Mouse (Mus musculus) lung, postnatal 4 days (tissue): ENCODE data around the gene Slc1a2.

Experiments used
- DNase-seq, 2 experiments: peaks; one replicate each; pipeline ENCODE4 v3.0.0; 2021

Gene Slc1a2

DNA sequence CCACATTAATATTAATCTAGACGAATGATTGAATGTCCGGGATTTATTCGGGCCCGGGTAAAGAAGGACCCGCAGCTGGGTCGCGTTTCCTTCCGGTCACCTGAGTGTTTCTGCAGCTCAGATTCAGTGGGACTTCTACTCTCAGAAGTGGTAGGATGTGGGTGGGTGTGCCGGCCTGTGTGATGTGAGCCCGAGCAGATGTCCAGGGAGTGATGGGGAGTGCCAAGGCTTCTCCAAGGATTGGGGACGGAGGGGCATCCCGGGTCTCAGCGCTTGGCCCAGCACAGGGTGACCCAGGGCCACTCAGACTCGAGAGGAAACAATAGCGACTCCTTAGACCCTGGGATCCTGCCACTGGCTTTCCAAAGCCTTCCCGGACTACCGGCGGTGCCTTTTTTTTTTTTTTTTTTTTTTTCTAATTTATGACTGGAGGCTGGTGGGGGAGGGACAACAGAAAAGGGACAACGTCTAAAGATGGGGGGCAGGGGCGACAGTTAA lies at the start of gene Slc1a2:
Gene Slc1a2 (plus strand): TSS at position 497 of the 498 bp plus-strand sequence.
- peak; percentile 10 to 29 for DNase-seq

DNA sequence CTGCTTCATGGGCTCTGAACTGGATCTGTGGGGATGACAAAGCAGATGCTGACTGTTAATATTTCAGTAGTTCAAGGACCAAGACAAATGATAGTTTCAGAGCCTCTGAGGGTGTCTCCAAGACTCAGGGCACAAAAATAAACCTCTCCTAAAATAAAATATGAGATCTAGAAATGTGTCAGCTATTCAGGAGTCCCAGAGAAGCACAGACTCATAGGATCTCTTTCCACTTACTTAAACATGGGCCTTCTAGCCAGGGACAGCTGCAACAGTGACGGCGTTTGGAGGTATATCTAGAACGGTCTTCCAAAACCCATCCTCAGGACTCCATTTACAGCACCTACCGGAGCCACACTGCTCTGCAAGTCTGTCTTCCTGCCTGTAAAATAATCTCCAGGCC lies 48.0 kb upstream of the Slc1a2 start:
- DNase-seq, result no peak

DNA sequence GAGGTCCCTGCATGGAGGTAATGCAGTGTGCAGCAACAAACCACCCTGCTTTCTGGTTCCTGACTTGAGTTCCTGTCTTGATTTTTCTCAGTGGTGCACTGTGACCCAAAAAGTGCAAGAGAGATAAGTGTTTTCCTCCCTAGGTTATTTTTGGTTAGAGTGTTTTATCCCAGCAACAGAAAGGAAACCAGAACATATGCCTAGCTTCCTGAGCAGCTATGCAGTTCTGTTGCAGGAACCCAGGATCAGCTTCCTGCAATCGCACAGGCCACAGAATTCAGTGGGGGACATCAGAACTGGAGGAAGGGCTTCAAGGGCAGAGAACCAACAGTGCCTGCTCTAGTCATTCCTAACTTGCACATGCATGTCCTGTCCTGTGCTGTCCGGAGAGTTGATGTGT lies 41.8 kb upstream of the Slc1a2 start:
- no peak for DNase-seq

DNA sequence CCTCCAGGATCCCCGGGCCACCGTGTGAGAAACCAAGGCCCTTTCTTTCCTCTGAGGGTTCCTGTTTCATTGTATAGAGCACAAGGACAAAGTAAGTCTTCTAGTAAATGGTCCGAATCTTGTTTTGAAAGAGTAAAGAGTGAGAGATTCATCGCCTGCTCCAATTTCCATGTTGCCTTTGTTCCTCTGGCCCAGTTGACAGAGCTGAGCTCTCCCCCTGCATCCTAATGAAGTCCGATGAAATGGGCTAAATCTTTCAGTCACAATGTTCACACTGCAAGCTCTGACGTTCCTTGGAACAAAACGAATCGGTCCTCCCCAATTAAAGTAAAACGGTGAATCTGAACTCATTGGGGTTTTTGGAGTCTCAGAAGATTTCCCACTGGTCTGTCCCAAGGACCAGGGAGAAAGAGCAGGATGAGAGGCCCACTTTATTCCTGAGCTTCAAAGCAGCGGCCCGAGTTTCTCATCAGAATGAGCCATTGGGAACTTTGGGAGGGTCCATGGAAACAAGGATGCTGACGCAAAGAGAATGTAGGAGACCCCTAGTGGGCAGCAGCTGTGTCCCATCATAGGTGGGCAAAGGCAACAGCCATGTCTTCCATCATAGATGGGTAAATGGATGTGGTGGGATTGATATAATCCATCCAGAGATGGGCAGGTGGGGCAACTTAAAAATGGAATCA lies 37.6 kb upstream of the Slc1a2 start:
- no peak for DNase-seq

DNA sequence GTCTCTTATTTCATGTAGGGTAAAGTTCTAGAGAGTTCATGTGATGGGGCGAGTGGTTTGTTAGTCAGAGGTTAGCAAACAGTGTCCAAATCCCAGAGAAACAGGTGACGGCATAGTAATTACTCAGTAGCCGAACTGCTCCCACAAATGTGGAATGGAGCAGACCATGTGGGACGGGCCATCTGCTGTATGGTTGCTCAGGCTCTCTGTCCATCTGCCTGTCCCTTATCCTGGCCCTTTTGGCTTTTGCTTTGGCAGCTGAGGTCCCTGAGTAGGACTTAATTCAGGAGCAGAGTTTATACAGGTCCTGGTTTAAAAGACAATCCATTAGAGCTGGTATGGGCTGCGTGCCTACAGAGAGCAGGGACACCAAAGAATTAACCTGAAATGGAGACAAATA lies 36.3 kb upstream of the Slc1a2 start:
- no peak for DNase-seq

DNA sequence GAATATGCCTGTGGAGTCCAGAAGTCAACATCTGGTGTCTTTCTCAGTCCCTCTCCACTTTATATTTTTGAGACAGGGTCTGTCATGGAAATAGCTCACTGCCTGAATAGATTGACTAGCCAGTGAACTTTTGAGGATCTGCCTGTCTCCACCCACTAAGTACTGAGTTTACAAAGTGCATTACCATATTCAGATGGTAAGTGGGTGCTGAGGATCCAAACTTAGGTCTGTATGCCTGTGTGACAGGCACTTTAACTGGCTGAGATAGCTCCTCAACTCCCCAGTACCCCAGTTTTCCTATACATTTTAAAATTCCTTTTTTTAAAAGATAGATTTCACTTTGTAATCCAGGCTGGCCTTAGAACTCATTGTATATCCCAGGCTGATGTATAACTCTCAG lies 35.5 kb upstream of the Slc1a2 start:
- no peak for DNase-seq

DNA sequence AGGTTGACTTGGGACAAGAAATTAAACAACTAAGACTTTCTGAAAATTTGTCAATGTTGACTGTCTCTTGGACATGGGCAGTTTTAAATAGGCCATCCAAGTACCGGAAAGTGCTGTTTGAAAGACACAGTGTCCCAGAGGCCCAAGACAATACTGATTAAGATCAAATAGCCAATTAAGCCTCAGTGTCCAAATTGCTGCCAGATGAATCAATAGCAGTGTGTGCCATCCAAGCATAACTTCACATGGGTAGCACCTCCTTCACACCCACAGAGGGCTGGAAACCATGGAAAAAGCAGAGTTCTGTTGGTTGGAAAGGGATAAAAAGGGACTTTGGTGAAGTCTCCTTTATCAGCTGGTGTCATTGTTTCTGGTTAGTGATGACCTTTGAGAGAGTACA lies 33.9 kb upstream of the Slc1a2 start:
- DNase-seq, result no peak

DNA sequence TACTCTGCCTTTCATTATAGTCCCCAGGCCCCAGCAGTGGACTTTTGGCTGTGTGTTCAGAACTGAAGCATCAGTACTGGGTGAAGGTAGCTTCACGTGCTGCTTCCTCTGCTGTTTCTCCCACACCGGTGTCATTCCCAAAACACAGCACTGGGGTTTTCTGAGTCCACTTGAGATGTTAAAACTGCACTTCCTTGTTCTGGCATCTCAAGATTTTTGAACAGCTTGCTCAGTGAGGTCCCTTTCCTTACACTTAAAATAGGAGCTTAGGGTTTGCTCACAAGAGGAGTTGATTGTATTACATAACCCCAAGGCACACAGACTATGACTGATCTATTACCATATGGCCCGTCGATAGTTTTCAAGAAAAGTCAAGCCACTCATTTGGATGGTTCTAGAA lies 26.1 kb upstream of the Slc1a2 start:
- DNase-seq, result no peak

DNA sequence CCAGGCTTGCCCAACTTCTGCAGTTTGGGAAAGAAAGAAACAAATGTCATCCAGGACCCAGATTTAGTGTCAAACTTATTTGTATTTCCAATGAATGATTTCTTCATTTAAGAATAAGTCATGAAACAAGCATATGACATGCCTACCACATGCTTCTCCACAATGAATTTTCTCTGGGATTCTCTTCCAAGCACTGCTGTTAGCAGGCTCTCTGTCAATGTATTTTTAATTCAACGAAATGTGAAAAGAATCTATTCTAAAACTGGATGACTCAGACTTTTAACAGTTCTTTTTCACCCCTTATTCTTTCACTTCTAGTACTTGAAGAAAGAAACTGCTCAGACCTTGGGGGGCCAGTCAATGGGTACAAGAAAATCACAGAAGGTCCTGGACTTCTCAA lies 24.4 kb upstream of the Slc1a2 start:
- DNase-seq, result no peak

DNA sequence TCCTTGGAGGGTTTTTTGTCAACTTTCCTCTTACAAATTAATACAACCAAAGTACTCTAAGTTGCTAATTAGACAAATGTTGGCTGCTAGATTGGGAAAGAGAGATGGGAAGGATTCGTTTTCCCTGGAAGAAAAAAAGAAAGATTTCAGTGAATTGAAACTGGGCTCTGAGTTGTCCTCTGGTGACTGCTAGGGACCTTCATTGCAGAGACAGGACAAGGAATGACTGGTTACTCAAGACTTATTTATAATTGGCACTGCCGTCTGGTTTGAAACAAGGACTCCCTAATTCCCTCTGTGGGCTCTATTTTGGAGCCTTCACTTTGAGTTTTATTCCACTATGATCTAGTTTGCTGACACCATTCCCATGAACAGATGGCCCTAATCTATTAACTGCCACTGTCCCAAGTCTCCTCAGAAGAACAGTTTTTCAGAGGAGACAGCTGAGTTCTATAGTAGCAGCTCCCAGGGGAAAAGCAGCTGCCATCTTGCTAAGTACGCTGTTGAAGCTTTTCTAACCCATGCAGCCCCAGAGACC lies 22.9 kb upstream of the Slc1a2 start:
- no peak for DNase-seq

DNA sequence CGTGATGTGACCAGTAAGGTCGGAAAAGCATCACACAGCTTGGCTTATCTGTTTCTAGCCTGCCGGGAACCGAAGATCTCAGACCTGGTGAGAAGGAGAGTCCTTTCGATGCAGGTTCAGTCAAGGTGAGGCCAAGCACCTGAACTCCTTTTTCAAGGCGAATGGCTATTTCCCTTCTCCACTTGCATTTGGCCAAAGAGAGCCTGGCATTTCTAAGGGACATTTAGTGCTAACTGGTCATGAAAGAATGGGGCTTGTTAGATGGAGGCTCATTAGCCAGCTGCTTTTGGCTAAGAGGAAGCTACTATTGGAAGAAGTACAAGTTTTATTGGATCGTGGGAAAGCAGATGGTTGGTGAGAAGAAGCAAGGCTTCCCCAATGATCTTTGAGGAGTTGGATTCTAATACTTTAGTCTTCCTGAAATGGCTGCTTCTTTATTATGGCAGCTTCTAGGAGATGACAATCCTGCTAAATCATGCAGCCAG lies 22.3 kb upstream of the Slc1a2 start:
- no peak for DNase-seq

DNA sequence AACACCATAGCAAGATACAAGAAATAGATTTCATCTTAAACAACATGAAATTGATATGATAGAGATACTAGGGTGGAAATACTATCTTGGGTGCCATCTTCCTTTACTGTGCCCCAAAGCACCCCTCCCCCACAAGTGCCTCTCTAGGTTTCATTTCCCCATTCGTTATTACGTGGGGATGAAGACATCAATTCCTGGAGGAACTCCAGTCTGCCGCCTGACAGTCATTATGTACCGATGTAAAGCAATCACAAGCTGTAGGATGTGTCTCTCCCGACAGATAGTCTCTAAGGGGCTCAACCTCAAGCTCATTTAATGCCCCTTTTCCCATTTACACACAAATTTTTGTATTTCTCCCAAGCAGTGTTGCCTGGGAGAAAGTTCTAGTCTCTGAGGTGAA lies 20.3 kb upstream of the Slc1a2 start:
- no peak for DNase-seq

DNA sequence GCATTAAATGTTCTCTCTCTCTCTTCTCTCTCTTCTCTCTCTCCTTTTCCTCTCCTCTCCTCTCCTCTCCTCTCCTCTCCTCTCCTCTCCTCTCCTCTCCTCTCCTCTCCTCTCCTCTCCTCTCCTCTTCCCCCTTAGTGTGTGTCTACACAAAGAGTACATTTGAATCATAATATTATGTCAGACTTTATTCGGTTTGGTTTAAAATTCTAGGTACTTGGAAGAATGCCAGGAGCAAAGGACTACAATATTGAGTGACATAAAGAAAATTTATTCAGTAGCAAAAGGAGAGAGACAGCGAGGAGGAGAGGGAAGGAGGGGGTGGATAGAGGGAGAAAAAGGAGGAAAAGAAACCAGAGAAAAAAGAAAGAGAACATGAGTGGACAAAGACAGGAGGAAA lies 19.8 kb upstream of the Slc1a2 start:
- no peak for DNase-seq

DNA sequence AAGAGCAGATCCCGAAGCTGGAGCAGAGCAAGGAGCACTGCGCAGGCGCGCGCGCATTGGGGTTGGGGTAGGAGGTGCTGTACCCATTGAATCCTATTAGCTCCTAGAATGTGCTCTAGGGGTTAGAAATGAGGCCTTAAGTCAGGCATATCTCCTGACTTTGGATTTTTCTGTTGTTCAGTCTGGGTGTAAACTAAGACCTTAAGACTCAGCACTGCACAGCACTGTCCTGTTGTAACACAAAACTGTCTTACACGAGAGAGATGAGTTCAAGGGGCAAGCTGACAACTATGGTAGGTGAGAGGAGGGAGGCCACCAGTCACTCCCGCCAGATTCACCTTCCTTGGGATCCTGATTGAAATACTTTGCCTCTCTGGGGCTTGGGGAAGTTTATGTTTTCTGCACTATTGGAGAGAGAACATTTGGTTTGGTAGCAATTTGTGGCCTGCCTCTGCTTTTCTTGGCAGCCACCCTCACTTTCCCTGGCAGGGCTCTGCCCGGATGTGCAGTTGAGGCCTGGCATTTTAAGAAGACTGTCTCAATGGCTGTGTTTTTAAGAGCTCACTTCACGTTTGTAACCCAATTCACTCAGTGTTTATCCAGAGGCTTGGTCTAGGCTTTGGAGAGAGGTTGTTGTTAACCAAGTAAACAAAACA lies 9.5 kb upstream of the Slc1a2 start:
- peak in 1 of 2 experiments; percentile 30 for DNase-seq

DNA sequence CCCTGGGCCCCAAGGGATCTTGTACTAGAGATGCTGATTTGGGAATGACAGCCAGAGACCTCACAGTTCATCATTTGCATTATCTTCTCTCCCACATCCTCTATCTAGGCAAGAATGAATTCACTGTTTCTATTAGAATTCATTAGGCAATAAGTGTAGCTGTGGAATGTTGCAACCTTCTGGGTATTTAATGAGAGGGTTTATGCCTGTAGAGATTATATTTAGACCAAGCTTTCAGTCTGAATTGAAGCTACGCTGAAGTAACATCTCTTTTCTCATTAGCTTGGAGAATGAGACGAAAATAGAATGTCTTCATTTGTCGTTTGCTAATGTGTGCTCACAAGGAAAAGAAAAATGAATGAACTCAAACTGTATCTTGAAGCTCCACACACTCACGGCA lies 8.1 kb upstream of the Slc1a2 start:
- no peak for DNase-seq

DNA sequence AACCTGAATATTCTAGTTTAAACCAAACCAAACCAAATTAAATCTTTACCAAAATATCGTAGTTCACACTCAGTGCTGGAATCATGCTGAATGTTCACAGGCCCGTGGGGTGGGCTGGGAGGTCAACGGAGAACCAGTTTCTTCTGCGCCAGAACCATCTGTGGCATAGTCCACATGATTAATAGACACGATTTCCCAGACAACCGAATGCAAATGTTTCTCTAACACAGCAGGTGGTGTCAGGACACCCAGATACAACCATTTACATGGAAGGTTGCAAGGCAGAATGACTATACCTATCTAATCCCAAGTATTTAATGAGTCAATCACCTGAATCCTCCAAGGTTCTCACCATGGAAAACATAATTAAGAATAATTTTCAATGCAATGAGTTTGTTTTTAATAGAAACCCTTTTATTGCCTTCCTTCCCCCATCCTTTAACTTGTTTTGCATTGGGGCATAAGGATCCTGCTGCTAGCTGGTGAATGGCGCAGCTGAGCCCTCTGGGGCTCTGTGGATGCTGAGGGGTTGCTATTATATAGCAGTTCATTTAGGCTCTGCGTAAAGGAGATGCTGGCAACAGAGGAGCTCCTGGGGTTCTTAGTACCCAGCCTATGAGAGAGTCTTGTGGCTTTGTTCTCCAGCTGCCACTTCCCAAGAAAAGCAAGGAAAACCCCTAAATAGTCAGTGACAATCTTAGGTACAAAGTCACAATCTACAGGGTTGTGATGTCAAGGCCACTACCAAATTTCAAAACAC lies 2.3 kb upstream of the Slc1a2 start:
- DNase-seq, result no peak

DNA sequence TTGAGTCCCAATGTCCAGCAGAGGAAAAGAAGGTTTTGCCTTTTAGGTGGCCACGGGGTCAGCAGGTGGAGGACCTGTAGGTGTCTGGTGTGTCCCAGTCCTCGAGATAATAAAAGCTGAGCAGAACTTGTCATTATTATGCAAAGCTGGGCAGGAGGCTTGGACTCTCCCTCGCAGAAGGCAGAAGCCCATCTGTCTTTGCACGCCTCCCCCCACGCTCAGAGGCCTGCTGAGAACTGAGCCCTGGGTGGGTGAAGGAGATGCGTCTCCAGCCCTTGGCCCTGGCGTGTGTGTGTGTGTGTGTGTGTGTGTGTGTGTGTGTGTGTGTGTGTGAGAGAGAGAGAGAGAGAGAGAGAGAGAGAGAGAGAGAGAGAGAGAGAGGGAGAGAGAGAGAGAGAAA lies 733 bp upstream of the Slc1a2 start:
- no peak for DNase-seq

DNA sequence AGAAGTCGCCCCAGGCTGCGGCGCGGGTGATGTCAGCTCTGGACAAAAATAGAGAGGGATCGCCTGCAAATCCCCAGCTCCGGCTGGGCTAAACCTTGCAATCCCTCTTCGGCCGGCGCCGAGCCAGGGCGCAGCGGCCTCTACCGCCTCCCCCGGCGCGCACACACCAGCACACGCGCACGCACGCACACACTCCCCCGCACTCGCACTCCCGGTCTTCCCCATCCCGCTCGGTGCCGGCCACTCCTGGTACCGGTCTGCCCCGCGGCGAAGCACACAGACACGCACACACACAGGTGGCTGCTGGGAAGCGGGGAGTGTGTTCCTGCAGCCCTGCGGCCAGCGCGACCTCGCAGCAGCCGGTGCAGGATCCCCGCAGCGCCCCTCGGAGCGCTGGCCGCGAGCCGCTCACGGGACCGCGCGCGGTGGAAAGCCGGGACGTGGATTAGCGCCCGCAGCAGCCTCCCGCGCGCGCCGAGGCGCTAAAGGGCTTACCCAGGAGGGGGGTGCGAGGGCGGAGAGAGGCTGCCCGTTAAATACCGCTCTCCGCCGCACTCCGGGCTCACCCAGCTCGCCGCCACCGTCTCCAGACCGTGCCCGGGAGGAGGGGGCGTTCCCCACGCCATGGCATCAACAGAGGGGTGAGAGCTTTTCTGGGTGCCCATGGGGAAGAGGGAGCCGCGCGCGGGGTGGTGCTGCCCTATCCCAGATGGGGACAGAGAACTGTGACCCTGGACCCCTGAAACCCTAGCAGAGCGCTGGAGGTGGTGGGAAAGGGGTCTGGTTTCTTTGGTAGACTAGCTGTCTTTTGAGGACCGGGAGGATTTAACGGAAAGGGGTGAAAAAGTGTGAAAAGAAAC lies 432 bp downstream of the Slc1a2 start:
- peak; percentile 38 to 49 for DNase-seq

DNA sequence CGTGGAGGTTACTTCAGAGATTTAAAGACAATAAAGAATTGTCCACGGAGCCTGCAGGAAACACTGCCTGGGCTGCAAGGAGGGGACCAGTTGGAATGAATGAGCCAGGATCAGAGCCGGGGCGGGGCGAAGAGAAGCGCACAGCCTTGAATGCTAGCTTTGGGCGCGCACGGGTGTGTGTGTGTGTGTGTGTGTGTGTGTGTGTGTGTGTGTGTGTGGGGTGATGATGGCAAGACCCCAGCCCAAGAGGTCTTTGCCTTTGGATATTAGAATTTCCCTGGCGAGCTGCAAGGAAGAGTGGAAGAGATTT lies 1.0 kb downstream of the Slc1a2 start:
- no peak for DNase-seq

DNA sequence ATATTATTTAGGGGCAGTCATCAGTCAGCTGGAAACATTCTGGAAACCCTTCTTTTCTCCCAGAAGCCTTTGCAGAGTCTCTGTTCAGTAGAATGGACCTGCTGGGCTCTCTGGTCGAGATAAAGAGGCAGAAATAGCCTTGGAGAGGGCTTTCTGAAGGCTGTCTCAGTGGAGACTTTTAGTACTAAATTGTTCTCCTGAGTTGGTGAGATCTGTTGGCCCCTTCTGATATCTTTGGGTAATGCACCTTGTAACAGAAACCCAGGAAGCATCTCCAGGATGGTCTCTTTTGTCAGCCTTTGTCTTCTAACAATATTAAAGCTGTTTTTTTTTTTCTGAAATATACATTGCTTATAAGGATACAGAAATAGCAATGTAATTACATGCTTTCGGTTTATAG lies 2.6 kb downstream of the Slc1a2 start:
- no peak for DNase-seq

DNA sequence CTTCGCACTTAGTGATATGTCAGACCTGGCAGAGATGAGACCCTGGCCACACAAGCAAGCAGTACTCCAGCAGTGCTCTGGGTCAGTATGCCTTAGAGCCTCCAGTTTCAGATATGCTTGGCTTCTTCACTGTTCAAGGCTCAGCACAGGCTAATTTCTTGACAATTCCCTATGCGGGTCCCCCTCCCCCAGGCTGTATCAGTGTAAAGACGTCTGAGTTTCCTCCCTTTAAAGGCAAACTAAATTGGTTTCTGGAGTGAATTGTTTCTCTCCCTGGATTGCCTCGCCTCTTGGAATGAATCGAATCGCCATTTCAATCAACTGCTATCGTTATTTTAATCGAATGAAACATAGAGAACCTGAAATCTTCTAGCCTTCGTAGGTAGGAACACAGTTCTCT lies 4.5 kb downstream of the Slc1a2 start:
- DNase-seq, result no peak

DNA sequence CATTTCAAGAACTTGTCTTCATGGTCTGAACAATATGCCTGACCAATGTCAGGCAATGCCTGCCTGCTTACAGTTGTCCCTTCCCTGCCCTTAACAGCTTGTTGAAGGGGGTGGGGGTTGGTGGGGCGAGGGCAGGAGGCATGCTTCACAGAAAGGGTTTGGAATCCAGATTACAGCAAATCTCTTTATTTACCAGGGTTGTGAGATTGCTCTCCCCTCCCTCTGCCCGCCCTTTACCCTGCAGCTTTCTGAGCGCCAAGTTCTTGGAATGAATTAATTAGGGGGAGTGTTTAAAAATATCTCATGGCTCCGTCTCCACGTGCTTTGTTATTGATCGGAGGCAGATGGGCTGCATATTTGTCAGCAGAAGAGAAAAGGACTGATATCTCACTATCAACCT lies 4.9 kb downstream of the Slc1a2 start:
- DNase-seq, result no peak

DNA sequence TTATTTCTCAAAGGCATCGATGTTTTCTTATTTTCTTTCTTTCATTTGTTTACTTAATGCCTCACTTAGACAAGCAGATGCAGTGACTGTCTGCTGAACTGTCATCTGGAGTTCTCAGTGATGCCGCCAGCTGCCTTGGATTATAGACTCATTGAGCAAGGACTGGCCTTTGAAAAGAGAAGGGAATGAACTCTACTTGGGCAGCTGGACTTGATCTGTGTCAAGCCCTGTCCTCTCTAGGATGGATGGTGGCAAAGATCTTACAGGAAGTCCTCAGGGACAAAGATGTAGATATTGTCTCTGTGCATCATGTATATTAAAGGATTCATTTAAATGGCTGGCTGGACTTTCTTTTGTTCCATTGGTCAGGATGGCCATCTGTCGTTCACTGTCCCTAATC lies 5.4 kb downstream of the Slc1a2 start:
- DNase-seq, result peak in 1 of 2 experiments; percentile 36
